Mouse (Mus musculus) R1 (cell line): ENCODE measurements at regions not wholly inside any gene's neighbourhood (a gene's known extent, or its start where the extent isn't known, plus 50 kb on each side); places are given as distances from the start of the nearest gene placed in this dataset.
A peak's percentile ranks its signal among the peaks of the same experiment; 100 is the strongest.

Experiments
- DNase-seq: peaks from one replicate; pipeline ENCODE4 v3.0.0-alpha.2; 2018; ENCODE audit warnings: low read depth, low spot score

GRCm38 (mm10) chr17:81185685-81186084 is 120.8 kb upstream of the Thumpd2 start:
- no peak for DNase-seq

- DNase-seq, result no peak
Observed at GRCm38 (mm10) chr17:81180813-81181424, 116.0 kb upstream of the Thumpd2 start.

- DNase-seq, result no peak
Observed at GRCm38 (mm10) chr17:81176306-81176705, 111.4 kb upstream of the Thumpd2 start.

GRCm38 (mm10) chr17:81175877-81176276 is 111.0 kb upstream of the Thumpd2 start:
- DNase-seq, result no peak

GRCm38 (mm10) chr17:81172943-81173342 is 108.1 kb upstream of the Thumpd2 start:
- no peak for DNase-seq

- DNase-seq, result no peak
Observed at GRCm38 (mm10) chr17:81169118-81169517, 104.2 kb upstream of the Thumpd2 start.

GRCm38 (mm10) chr17:81150730-81151129 is 85.8 kb upstream of the Thumpd2 start:
- no peak for DNase-seq

- no peak for DNase-seq
Observed at GRCm38 (mm10) chr17:81134702-81135101, 69.8 kb upstream of the Thumpd2 start.

- peak; percentile 16 for DNase-seq
Observed at GRCm38 (mm10) chr17:81133227-81133626, 68.3 kb upstream of the Thumpd2 start.
